Mouse (Mus musculus) spleen, postnatal 10 days (tissue): ENCODE data around the gene Coro2a.
A peak's percentile ranks its signal among the peaks of the same experiment; 100 is the strongest.

Source experiments
- DNase-seq, 2 experiments: peaks; one replicate each; pipeline ENCODE4 v3.0.0; 2021 to 2022; ENCODE audit warnings: low spot score in 2 of 2

The Coro2a gene

GRCm38 (mm10) chr4:46560069-46560705 lies 41.8 kb downstream of the Coro2a start:
- no peak for DNase-seq

GRCm38 (mm10) chr4:46558672-46559667 lies 43.0 kb downstream of the Coro2a start:
- DNase-seq, result peak in 1 of 2 experiments; percentile 11

- no peak for DNase-seq
Observed at GRCm38 (mm10) chr4:46556933-46557332, 45.1 kb downstream of the Coro2a start.

GRCm38 (mm10) chr4:46555762-46556161 lies 46.2 kb downstream of the Coro2a start:
- DNase-seq, result no peak

- DNase-seq, result peak in 1 of 2 experiments; percentile 70
Observed at GRCm38 (mm10) chr4:46554295-46555069, 47.5 kb downstream of the Coro2a start.

GRCm38 (mm10) chr4:46553864-46554263 lies 48.1 kb downstream of the Coro2a start:
- peak in 1 of 2 experiments; percentile 49 for DNase-seq

GRCm38 (mm10) chr4:46550406-46550805 lies 51.6 kb downstream of the Coro2a start:
- no peak for DNase-seq

- no peak for DNase-seq
Observed at GRCm38 (mm10) chr4:46549979-46550378, 52.0 kb downstream of the Coro2a start.

GRCm38 (mm10) chr4:46546709-46547108 lies 55.3 kb downstream of the Coro2a start:
- peak in 1 of 2 experiments; percentile 60 for DNase-seq

GRCm38 (mm10) chr4:46545498-46545897 lies 56.5 kb downstream of the Coro2a start:
- no peak for DNase-seq

GRCm38 (mm10) chr4:46544313-46544712 lies 57.7 kb downstream of the Coro2a start:
- DNase-seq, result peak in 1 of 2 experiments; percentile 83

- no peak for DNase-seq
Observed at GRCm38 (mm10) chr4:46543366-46544050, 58.5 kb downstream of the Coro2a start.

- DNase-seq, result no peak
Observed at GRCm38 (mm10) chr4:46541707-46542106, 60.3 kb downstream of the Coro2a start.

GRCm38 (mm10) chr4:46539167-46539566 lies 62.8 kb downstream of the Coro2a start:
- no peak for DNase-seq

GRCm38 (mm10) chr4:46535840-46536361 lies 66.1 kb downstream of the Coro2a start, which contains the start of gene Trim14:
TSS of gene Trim14 (minus strand) at chr4:46536141.
- peak; percentile 50 to 58 for DNase-seq

GRCm38 (mm10) chr4:46535094-46535830 lies 66.7 kb downstream of the Coro2a start:
- DNase-seq, result peak in 1 of 2 experiments; percentile 53

- peak in 1 of 2 experiments; percentile 44 for DNase-seq
Observed at GRCm38 (mm10) chr4:46533934-46534720, 67.9 kb downstream of the Coro2a start.

- DNase-seq, result no peak
Observed at GRCm38 (mm10) chr4:46532926-46533325, 69.1 kb downstream of the Coro2a start.

- DNase-seq, result no peak
Observed at GRCm38 (mm10) chr4:46532511-46532910, 69.5 kb downstream of the Coro2a start.
